Mouse (Mus musculus) lung, embryonic 14.5 days (tissue): Measurements from ENCODE around the gene Gbf1. TPM values are rescaled to one million over a fixed set of nuclear protein-coding genes. Genes with fewer than 3 reads are reported as not detected.
A peak's percentile ranks its signal among the peaks of the same experiment; 100 is the strongest.

Experiments
- ATAC-seq: fragments of 200-750 bp; cut with Nextera tagmentation; 2 replicates; pipeline ENCODE4 v1.8.0; 2017; ENCODE audit warnings: mild to moderate bottlenecking, moderate TSS enrichment, moderate library complexity; ENCODE audit not compliant: insufficient read depth
- DNase-seq: peaks from one replicate; pipeline ENCODE4 v3.0.0-alpha.2; 2015
- H3K27ac ChIP-seq: fragments of 300-500 bp; sonication (generic); 2 replicates; pipeline ENCODE4 v1.5.1; 2014; ENCODE audit warnings: low read depth, mild to moderate bottlenecking, moderate library complexity
- H3K27me3 ChIP-seq: fragments of 300-500 bp; sonication (generic); 2 replicates; pipeline ENCODE4 v1.6.1; 2014; ENCODE audit warnings: low read length, control low read depth; ENCODE audit not compliant: insufficient read depth
- H3K36me3 ChIP-seq: fragments of 300-500 bp; sonication (generic); 2 replicates; pipeline ENCODE4 v1.6.1; 2014; ENCODE audit warnings: control low read depth; ENCODE audit not compliant: insufficient read depth
- H3K4me1 ChIP-seq: fragments of 300-500 bp; sonication (generic); 2 replicates; pipeline ENCODE4 v1.6.1; 2014; ENCODE audit warnings: antibody characterized with exemption, control low read depth; ENCODE audit not compliant: insufficient read depth
- H3K4me2 ChIP-seq: fragments of 300-500 bp; sonication (generic); 2 replicates; pipeline ENCODE4 v1.6.1; 2014; ENCODE audit warnings: mild to moderate bottlenecking
- H3K4me3 ChIP-seq: fragments of 300-500 bp; sonication (generic); 2 replicates; pipeline ENCODE4 v1.5.1; 2014; ENCODE audit warnings: low read depth, low read length
- H3K9ac ChIP-seq: fragments of 300-500 bp; sonication (generic); 2 replicates; pipeline ENCODE4 v1.6.1; 2014
- H3K9me3 ChIP-seq: fragments of 300-500 bp; sonication (generic); 2 replicates; pipeline ENCODE4 v1.6.1; 2016; ENCODE audit warnings: low read depth, low read length, control low read depth
- CTCF ChIP-seq: IDR thresholded peaks from 2 replicates; pipeline ENCODE4 v1.5.1; 2016; ENCODE audit warnings: antibody characterized with exemption, low read depth
- WGBS: fragments of 180-500 bp; shearing (Covaris S2); extraction: QIAGEN DNeasy Blood & Tissue Kit; methylation state at CpG from one replicate; pipeline ENCODE4 v1.1.7; 2014; 5-methylcytosine and 5-hydroxymethylcytosine counted together
- polyA plus RNA-seq: library from polyadenylated mRNA; unstranded; fragments of >200 nt; fragmentation: Nextera tagmentation; extraction: Ambion mirVana; gene quantifications from 2 replicates; pipeline ENCODE4 v1.2.1, GENCODE M21; 2014

Gbf1 gene
- polyA plus RNA-seq, 1 experiment from 2014 or later = 66.4 TPM

- TF ChIP-seq CTCF = peak; percentile 31; the same call in 1 of the 2 replicates
- H3K9ac ChIP-seq = no peak overlapping the region
- no peak overlapping the region for H3K27ac ChIP-seq
- H3K4me2 ChIP-seq = no peak overlapping the region
- ATAC-seq (no peak), DNase-seq (no peak)
- no peaks in the 10 kb centered on the region for H3K27me3 ChIP-seq
- H3K36me3 ChIP-seq = peaks cover 83% of the 10 kb centered on the region
- H3K9me3 ChIP-seq = no peaks in the 10 kb centered on the region
- H3K4me1 ChIP-seq = no peaks in the 10 kb centered on the region
- no peak overlapping the region for H3K4me3 ChIP-seq
- 92% methylated on average over 11 of the region's 11 CpGs for WGBS
Measured at GRCm38 (mm10) chr19:46282081-46282849, 130.0 kb downstream of the Gbf1 start.

- no peaks in the 10 kb centered on the region for H3K9me3 ChIP-seq
- no peak overlapping the region for H3K4me3 ChIP-seq
- no peaks in the 10 kb centered on the region for H3K27me3 ChIP-seq
- WGBS = 95% methylated on average over 4 of the region's 4 CpGs
- no peak overlapping the region for H3K27ac ChIP-seq
- no peak for TF ChIP-seq CTCF
- no peak for ATAC-seq
- H3K36me3 ChIP-seq = peaks cover 78% of the 10 kb centered on the region
- DNase-seq = no peak
- H3K9ac ChIP-seq = no peak overlapping the region
- no peaks in the 10 kb centered on the region for H3K4me1 ChIP-seq
- H3K4me2 ChIP-seq = no peak overlapping the region
Measured at GRCm38 (mm10) chr19:46284686-46285085, 132.4 kb downstream of the Gbf1 start.

GRCm38 (mm10) chr19:46285631-46286030 lies 133.3 kb downstream of the Gbf1 start:
- Histone ChIP-seq H3K27me3 (no peaks in the 10 kb centered on the region), H3K36me3 (peaks cover 68% of the 10 kb centered on the region), H3K4me3 (no peak overlapping the region), H3K27ac (no peak overlapping the region), H3K4me2 (no peak overlapping the region), H3K4me1 (no peaks in the 10 kb centered on the region), H3K9me3 (no peaks in the 10 kb centered on the region), H3K9ac (no peak overlapping the region)
- no peak for TF ChIP-seq CTCF
- 76% methylated on average over 7 of the region's 7 CpGs for WGBS
- no peak for ATAC-seq
- DNase-seq = no peak

- no peak overlapping the region for H3K4me3 ChIP-seq
- no peak overlapping the region for H3K27ac ChIP-seq
- H3K4me1 ChIP-seq = no peaks in the 10 kb centered on the region
- H3K4me2 ChIP-seq = no peak overlapping the region
- no peak for DNase-seq
- no peaks in the 10 kb centered on the region for H3K27me3 ChIP-seq
- no peak for TF ChIP-seq CTCF
- no peak for ATAC-seq
- 94% methylated on average over 6 of the region's 6 CpGs for WGBS
- no peak overlapping the region for H3K9ac ChIP-seq
- H3K36me3 ChIP-seq = peaks cover 65% of the 10 kb centered on the region
- no peaks in the 10 kb centered on the region for H3K9me3 ChIP-seq
Measured at GRCm38 (mm10) chr19:46286047-46286446, 133.7 kb downstream of the Gbf1 start.

- Histone ChIP-seq H3K4me2 (no peak overlapping the region), H3K27ac (no peak overlapping the region), H3K4me3 (no peak overlapping the region), H3K9ac (no peak overlapping the region), H3K36me3 (peaks cover 56% of the 10 kb centered on the region), H3K27me3 (no peaks in the 10 kb centered on the region), H3K4me1 (no peaks in the 10 kb centered on the region), H3K9me3 (no peaks in the 10 kb centered on the region)
- DNase-seq (no peak), ATAC-seq (no peak)
- WGBS = 84% methylated on average over 3 of the region's 3 CpGs
- TF ChIP-seq CTCF = no peak
Measured at GRCm38 (mm10) chr19:46286926-46287325, 134.6 kb downstream of the Gbf1 start.

GRCm38 (mm10) chr19:46287566-46287965 lies 135.3 kb downstream of the Gbf1 start:
- Histone ChIP-seq H3K27ac (no peak overlapping the region), H3K9ac (no peak overlapping the region), H3K4me3 (no peak overlapping the region), H3K4me1 (no peaks in the 10 kb centered on the region), H3K9me3 (no peaks in the 10 kb centered on the region), H3K4me2 (no peak overlapping the region), H3K27me3 (no peaks in the 10 kb centered on the region), H3K36me3 (peaks cover 49% of the 10 kb centered on the region)
- 90% methylated on average over 3 of the region's 3 CpGs for WGBS
- DNase-seq (no peak), ATAC-seq (no peak)
- no peak for TF ChIP-seq CTCF

- ATAC-seq = no peak
- H3K27me3 ChIP-seq = no peaks in the 10 kb centered on the region
- TF ChIP-seq CTCF = no peak
- H3K4me3 ChIP-seq = no peak overlapping the region
- no peaks in the 10 kb centered on the region for H3K9me3 ChIP-seq
- H3K9ac ChIP-seq = no peak overlapping the region
- no peak overlapping the region for H3K27ac ChIP-seq
- DNase-seq = no peak
- WGBS = 59% methylated on average over 12 of the region's 12 CpGs
- H3K4me1 ChIP-seq = no peaks in the 10 kb centered on the region
- H3K4me2 ChIP-seq = no peak overlapping the region
- peaks cover 19% of the 10 kb centered on the region for H3K36me3 ChIP-seq
Measured at GRCm38 (mm10) chr19:46290535-46291105, 138.3 kb downstream of the Gbf1 start.
